Mouse (Mus musculus) spleen, postnatal 10 days (tissue): ENCODE data around the gene Gng7.

ENCODE experiments used
- DNase-seq, 2 experiments: peaks; one replicate each; pipeline ENCODE4 v3.0.0; 2021 to 2022; ENCODE audit warnings: low spot score in 2 of 2

The Gng7 gene

GRCm38 (mm10) chr10:80900318-80901247 is 114.2 kb downstream of the Gng7 start, which contains the start of gene Timm13:
TSS of gene Timm13 (minus strand) at chr10:80900969.
- DNase-seq: peak; percentile 85 to 97

GRCm38 (mm10) chr10:80899591-80900317 is 115.0 kb downstream of the Gng7 start:
- no peak for DNase-seq

GRCm38 (mm10) chr10:80899074-80899473 is 115.7 kb downstream of the Gng7 start:
- no peak for DNase-seq
